Mouse (Mus musculus) left cerebral cortex, postnatal 10 days (tissue): ENCODE data around the gene Flnc. TPM values are rescaled to one million over a fixed set of nuclear protein-coding genes. Genes with fewer than 3 reads are reported as not detected.

Experiments used
- DNase-seq, 2 experiments: peaks; one replicate each; pipeline ENCODE4 v3.0.0; 2021 to 2022; ENCODE audit warnings: low spot score in 2 of 2, mixed read lengths in 1 of 2; ENCODE audit errors: extremely low spot score in 1 of 2
- intact Hi-C: fragments of 180-260 bp; cut with DNase I; formaldehyde crosslinking; loops from one replicate; pipeline ENCODE4 v1.15.1; 2025
- total RNA-seq, 2 experiments: library from RNA; stranded (reverse); gene quantifications; 2 replicates each; pipeline ENCODE4 v1.2.3; 2021

The Flnc gene
- total RNA-seq, 2 experiments from 2014 or later, result 1.8 to 2.0 TPM

DNA sequence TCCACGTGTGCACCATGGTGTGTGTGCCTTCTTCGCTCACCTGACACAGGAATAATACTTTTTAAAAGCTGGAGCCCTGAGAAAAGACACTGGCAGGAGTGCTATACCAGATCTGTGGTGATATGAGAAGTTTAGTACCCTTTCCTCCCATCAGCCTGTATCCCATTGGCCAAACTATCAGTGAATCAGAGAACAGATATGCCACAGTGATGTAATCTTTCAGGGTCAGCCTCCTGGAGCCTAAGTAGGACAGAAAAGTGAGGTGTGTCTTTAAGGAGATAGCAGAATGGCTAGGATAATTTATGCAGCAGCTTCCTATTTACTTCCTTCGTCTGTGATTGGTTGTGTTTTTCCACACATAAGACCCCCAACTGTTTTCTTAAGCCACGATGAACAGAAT is 4.9 kb upstream of the Flnc start:
- intact Hi-C loops, result no loop called here
- no peak for DNase-seq

- DNase-seq, result peak in 1 of 2 experiments; percentile 33
- intact Hi-C loops, result no loop called here
Observed at GRCm38 (mm10) chr6:29430681-29431420, 2.2 kb upstream of the Flnc start.

DNA sequence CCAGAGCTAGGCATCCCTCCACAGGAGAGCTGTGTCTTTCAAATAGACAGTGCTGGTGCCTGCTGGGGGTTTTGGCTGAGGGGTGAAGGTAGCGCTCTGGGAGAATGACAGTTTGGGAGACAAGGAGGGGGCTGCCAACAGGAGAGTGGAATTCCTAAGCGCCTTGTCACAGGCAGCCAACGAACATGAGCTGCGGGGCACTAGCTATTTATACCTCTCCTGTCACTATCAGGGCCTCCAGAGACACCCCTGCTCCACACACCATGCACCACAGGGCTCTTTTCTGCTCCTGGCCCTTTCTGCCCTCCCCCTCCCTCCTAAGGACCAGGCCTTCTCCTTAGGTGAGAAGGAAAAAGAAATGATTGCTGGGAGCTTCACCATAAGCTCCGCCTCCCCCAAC is 1.6 kb upstream of the Flnc start:
- intact Hi-C loops, result no loop called here
- DNase-seq, result peak in 1 of 2 experiments; percentile 20

DNA sequence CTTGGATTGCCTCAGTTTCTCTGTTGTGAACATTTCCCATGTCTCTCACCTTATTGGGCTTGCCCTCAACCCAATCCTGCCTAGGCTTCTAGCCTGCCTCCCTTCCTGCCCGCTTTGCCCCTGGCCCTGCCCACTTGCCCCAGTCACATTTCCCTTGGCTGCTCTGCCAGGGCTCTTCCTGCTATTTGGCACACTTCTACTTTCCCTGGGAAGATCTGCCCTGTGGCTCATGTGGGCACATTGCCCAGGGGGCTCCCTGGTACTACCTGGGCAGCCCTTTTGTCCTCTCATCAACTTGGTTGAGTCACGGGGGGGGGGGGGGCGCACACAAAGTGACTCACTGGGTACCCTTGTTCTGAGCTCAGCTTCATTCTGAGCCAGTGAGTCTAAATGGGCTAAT is 900 bp upstream of the Flnc start:
- intact Hi-C loops, result no loop called here
- peak in 1 of 2 experiments; percentile 38 for DNase-seq

- no peak for DNase-seq
- intact Hi-C loops, result no loop called here
Observed at GRCm38 (mm10) chr6:29432676-29433037, 399 bp upstream of the Flnc start.

DNA sequence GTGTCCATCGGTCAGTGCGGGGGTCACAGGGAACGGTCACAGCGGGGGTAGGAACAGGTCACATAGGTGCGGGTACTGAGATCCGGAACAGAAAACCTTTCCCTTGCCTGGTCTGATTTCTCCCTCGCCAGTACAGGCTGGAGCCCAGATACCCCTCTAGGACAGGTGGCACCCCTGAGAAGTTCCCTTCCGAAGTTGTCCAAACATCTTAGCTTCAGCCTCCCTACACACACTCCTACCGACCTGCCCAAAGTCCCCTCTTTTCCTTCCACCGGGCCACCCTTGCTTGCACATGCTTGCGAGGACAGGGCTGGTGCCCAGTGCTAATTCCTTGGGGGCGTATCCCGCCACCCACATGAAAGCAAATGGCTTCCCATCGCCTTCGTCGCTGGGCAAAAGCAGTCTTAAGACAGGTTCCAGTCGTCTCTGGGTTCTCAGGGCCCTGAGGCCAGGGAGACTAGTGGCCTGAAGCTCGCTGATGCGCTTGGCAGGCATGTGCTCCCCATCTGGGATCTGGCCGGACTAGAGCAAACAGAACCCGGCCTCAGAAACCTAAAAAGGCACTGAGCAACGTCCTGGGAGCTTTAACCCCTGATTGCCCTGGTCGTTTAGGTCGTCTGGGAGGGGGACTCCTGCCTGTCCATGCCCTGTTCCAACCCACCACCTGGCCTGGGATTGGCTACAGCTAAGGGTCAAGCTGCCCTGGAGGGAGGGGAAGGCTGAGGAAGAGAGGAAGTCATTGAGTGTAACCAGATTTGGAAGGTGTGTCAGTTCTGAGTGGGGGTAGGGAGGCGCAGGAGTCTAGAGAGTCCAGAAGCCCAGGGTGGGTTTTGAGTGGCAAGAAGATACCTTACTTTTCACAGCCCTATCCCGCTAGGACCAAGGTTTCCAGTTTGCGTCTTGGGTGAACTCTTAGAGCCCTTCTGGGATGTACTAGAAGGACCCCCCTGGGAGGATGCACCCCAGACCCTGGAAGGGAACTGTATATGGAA is 1.0 kb downstream of the Flnc start:
- intact Hi-C loops, result no loop called here

DNA sequence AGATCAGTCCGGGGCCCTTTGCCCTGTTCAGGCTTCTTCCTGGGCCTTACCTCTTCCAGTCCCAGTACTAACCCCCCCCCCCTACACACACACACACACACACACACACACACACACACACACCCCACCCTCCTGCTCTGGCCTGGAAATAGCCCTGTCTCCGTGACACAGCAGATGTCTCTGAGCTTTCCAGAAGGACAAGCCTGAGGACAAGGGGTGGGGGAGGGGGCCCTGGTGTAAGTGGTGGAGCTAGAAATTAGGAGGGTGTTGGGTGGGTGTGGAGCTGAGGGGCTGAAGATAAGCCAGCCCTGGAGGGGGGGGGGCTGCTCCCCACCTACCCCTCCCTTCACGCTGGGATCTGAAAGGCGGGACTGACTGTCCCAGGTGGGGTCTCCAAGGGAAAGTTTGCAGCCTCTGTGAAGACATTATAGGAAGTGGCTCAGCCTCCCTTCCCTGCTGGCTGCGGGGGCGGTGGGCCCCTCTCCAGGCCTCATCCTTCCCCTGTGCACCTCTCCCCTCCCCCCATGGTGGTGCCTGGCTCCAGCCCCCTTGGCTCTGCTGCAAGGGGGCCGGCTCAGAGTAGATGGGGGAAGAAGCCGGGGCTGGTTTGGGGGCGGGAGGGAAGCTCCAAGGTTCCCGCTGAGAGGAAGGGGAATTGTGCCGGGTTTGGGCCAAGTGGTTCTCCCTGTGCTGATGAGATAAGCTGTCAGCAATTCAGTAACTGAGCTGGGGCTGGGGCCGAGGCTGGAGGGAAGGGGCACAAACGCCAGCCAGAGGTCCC is 2.0 kb downstream of the Flnc start:
- intact Hi-C loops, result no loop called here
- DNase-seq, result peak in 1 of 2 experiments; percentile 80

More for the DNA sequence above, 1.0 kb downstream of the Flnc start:
- peak in 1 of 2 experiments; percentile 48 for DNase-seq

- peak in 1 of 2 experiments; percentile 54 for DNase-seq
- intact Hi-C loops, result no loop called here
Observed at GRCm38 (mm10) chr6:29435940-29436451, 2.9 kb downstream of the Flnc start.

DNA sequence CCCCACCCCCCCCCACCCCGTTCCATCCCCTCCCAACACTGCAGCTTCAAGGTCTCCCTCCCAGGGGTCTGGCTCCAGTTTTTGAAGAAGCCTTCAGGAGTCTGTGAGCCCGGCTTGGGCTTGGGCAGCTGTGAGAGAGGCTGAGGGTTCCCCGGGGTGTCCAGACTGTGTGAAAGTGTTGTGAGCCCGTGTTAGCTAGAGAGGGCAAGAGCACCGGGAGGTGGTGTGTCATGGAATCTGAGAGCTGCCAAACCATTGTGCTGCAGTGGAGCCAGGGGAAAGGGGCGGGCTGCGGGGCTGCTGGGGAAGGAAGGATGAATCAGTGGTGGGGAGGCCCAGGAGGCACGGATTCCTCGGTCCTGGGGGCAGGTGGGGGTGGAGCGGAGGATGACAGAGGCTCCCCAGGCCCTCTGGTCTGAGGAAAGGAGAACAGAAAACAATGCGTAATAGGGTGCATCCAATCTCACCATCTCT is 3.4 kb downstream of the Flnc start:
- intact Hi-C loops, result no loop called here

GRCm38 (mm10) chr6:29439251-29439650 is 6.2 kb downstream of the Flnc start:
- intact Hi-C loops, result no loop called here
- peak in 1 of 2 experiments; percentile 30 for DNase-seq

More for the DNA sequence above, 3.4 kb downstream of the Flnc start:
- DNase-seq, result peak in 1 of 2 experiments; percentile 65

DNA sequence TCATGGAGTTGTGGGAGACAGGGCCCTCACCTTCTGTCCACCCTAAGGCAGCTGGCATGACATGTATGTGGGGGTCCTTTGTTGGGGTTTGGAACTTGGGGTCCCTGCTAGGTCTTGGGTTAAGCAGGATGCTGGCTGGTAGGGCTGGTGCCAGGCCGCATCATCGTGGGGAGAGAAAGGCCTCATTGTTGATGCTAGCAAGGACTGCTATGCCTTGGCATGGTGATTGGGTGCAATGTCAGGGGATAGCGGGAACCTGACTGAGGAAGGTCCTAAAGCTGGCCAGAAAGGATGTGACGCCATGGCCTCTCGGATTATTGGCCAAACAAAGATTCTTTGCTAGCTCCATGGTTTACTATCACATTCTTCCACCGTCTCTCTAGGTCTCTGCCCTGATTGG is 6.7 kb downstream of the Flnc start:
- intact Hi-C loops, result no loop called here
- peak in 1 of 2 experiments; percentile 13 for DNase-seq

DNA sequence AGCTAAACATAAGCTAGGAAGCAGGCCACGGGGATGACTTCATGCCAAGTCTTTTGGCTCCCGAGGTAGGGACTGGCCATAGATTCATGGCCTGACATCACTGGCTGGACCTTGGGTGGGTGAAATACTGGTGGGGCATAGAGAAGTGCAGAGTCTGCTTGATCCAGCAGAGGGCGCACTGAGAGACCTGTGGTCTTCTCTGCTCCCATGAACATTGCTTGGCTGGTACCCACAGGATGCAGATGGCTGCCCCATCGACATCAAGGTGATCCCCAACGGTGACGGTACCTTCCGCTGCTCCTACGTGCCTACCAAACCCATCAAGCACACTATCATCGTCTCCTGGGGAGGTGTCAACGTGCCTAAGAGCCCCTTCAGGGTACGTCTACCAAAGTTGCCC is 11.7 kb downstream of the Flnc start:
- peak in 1 of 2 experiments; percentile 55 for DNase-seq
- intact Hi-C loops, result no loop called here

DNA sequence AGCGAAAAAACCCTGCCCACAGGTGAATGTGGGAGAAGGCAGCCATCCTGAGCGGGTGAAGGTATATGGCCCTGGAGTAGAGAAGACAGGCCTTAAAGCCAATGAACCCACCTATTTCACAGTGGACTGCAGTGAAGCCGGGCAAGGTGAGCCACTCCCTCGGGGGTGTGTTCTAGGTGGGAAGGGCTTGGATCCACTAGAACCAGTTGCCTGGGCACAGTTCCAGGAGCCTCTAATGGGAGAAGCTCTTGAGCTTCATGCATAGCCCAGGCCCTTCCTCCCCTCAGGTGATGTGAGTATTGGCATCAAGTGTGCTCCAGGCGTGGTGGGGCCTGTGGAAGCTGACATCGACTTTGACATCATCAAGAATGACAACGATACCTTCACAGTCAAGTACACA is 12.3 kb downstream of the Flnc start:
- intact Hi-C loops, result no loop called here
- DNase-seq, result peak in 1 of 2 experiments; percentile 33

DNA sequence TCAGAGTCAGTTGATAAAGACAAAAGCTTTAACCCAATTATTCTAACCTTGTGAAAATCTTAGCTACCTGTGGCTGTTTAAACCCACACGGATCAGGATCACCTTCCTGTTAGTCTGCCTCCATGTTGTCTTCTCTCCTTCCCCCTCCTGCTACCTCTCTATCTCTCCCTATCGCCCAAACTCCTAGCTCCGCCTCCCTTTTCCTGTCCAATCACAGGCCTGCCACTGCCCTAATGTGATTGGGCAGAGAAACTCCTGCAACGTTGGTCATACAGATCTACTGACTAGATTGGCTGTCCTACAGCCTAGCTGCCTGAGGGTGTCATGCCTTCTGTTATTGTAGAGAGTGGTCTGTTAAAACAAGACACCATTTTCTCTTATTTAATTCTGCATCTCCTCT is 16.8 kb downstream of the Flnc start:
- intact Hi-C loops, result no loop called here
- no peak for DNase-seq

DNA sequence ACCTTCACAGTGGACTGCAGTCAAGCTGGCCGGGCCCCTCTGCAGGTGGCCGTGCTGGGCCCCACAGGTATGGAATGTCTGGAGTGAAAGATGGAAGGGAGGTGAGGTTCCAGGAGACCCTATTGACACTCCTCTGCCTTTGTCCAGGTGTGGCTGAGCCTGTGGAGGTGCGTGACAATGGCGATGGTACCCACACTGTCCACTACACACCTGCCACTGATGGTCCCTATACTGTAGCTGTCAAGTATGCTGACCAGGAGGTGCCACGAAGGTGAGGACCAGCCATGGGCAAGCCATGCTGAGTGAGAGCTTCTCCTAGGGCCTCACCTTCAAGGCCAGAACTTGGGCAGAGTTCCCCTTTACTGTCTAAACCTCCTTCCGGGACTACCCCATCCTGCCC is 17.6 kb downstream of the Flnc start:
- intact Hi-C loops, result no loop called here
- DNase-seq, result no peak

GRCm38 (mm10) chr6:29461502-29461901 is 28.4 kb downstream of the Flnc start:
- intact Hi-C loops, result no loop called here
- DNase-seq, result no peak

GRCm38 (mm10) chr6:29463388-29463787 is 30.3 kb downstream of the Flnc start:
- intact Hi-C loops, result no loop called here
- DNase-seq, result no peak

- peak; percentile 87 to 94 for DNase-seq
- intact Hi-C loops, result no loop called here
Observed at GRCm38 (mm10) chr6:29467583-29468354, 34.7 kb downstream of the Flnc start, which contains the start of gene Atp6v1f. Gene Atp6v1f, plus strand, starts transcription at chr6:29467718.
